Mouse (Mus musculus) ES-E14 (cell line): ENCODE measurements around the gene Rnpepl1. TPM values are rescaled to one million over a fixed set of nuclear protein-coding genes. Genes with fewer than 3 reads are reported as not detected.

Experiments used
- DNase-seq: peaks from one replicate; pipeline ENCODE4 v3.0.0-alpha.2; 2013; ENCODE audit warnings: low read depth, low spot score
- H3K27ac ChIP-seq: 2 replicates; pipeline ENCODE4 v1.5.1; 2012; ENCODE audit warnings: low read depth, mild to moderate bottlenecking, low read length, moderate library complexity, mixed read lengths; ENCODE audit not compliant: poor library complexity, insufficient read depth, severe bottlenecking
- H3K36me3 ChIP-seq: 2 replicates; pipeline ENCODE4 v1.6.1; 2012; ENCODE audit warnings: mild to moderate bottlenecking, low read length, moderate library complexity, mixed read lengths; ENCODE audit not compliant: control insufficient read depth, poor library complexity, insufficient read depth, severe bottlenecking
- H3K4me1 ChIP-seq, 2 experiments: fragments of 150-350 bp in 1 of 2; sonication (generic) in 1 of 2; 2 replicates each; pipeline ENCODE4 v1.6.1; 2012; ENCODE audit warnings: low read length in 2 of 2, mild to moderate bottlenecking in 1 of 2, mixed read lengths in 1 of 2; ENCODE audit not compliant: control insufficient read depth in 2 of 2, insufficient read depth in 2 of 2, poor library complexity in 1 of 2
- H3K4me3 ChIP-seq, 2 experiments: fragments of 150-350 bp in 1 of 2; sonication (generic) in 1 of 2; 2 replicates each; pipeline ENCODE4 v1.5.1; 2012; ENCODE audit warnings: low read length in 2 of 2, low read depth in 1 of 2, mild to moderate bottlenecking in 1 of 2, mixed read lengths in 1 of 2; ENCODE audit not compliant: insufficient read depth in 1 of 2, poor library complexity in 1 of 2, severe bottlenecking in 1 of 2
- H3K9ac ChIP-seq: 2 replicates; pipeline ENCODE4 v1.6.1; 2012; ENCODE audit warnings: low read depth, mild to moderate bottlenecking, low read length, mixed read lengths; ENCODE audit not compliant: poor library complexity, insufficient read depth, severe bottlenecking
- H3K9me3 ChIP-seq: fragments of 150-350 bp; sonication (generic); 2 replicates; pipeline ENCODE4 v1.6.1; 2012; ENCODE audit warnings: low read depth, mild to moderate bottlenecking, low read length; ENCODE audit not compliant: control insufficient read depth, insufficient read depth
- CHD2 ChIP-seq: IDR thresholded peaks from 2 replicates; pipeline ENCODE4 v1.6.1; 2014; ENCODE audit warnings: mild to moderate bottlenecking, low read depth, low read length, inconsistent platforms
- HCFC1 ChIP-seq: IDR thresholded peaks from 2 replicates; pipeline ENCODE4 v1.6.1; 2012; ENCODE audit warnings: low read length, inconsistent platforms, borderline replicate concordance; ENCODE audit not compliant: insufficient read depth
- MAFK ChIP-seq: IDR thresholded peaks from 2 replicates; pipeline ENCODE4 v1.6.1; 2014; ENCODE audit warnings: mild to moderate bottlenecking, low read depth, low read length, inconsistent platforms; ENCODE audit not compliant: insufficient read depth
- ZC3H11A ChIP-seq: IDR thresholded peaks from 2 replicates; pipeline ENCODE4 v1.6.1; 2012; ENCODE audit warnings: low read depth, mild to moderate bottlenecking, inconsistent platforms, low read length, borderline replicate concordance
- ZNF384 ChIP-seq: IDR thresholded peaks from 2 replicates; pipeline ENCODE4 v1.6.1; 2012; ENCODE audit warnings: low read depth, low read length, inconsistent platforms
- in situ Hi-C, 2 experiments: fragments of 600-800 bp; cut with MboI; formaldehyde crosslinking; loops; one replicate each; pipeline ENCODE4 v1.15.1; 2025; ENCODE audit warnings: low sequenced_read_pairs in 2 of 2, inconsistent platforms in 1 of 2; ENCODE audit not compliant: unreplicated experiment in 2 of 2
- total RNA-seq: library from RNA; depleted of rRNA; stranded (reverse); fragments of 300-350 nt; gene quantifications from 2 replicates; pipeline ENCODE4 v1.2.3, GENCODE M21; 2012

Rnpepl1 gene
- total RNA-seq, 1 experiment = 15.8 TPM

DNA sequence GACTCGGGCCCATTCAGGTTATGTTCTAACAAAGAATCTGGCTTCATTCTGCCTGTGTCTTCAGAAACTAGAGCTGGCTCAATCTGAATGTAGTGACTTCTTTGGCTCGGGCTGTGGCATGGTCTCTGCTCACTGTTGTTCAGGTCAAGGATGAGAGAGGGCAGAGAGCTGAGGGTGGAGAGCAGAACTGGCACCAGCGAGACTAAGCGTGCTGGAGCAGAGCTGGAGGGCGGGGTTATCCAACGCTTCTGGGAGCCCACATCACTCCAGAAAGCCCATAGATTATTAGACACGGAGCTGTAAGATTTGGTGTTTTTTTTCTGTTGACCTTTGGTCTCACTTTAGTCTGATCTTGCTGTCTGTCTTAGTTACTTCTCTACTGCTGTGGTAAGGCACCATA, 37.9 kb upstream of the Rnpepl1 start:
- H3K4me3 ChIP-seq = no peak overlapping the region
- H3K36me3 ChIP-seq = no peaks in the 10 kb centered on the region
- H3K4me1 ChIP-seq = no peaks in the 10 kb centered on the region
- in situ Hi-C loops = no loop called here
- TF ChIP-seq MAFK (no peak), HCFC1 (no peak), ZC3H11A (no peak), CHD2 (no peak), ZNF384 (no peak)
- no peak overlapping the region for H3K27ac ChIP-seq
- H3K9me3 ChIP-seq = no peaks in the 10 kb centered on the region
- H3K9ac ChIP-seq = no peak overlapping the region
- DNase-seq = no peak

DNA sequence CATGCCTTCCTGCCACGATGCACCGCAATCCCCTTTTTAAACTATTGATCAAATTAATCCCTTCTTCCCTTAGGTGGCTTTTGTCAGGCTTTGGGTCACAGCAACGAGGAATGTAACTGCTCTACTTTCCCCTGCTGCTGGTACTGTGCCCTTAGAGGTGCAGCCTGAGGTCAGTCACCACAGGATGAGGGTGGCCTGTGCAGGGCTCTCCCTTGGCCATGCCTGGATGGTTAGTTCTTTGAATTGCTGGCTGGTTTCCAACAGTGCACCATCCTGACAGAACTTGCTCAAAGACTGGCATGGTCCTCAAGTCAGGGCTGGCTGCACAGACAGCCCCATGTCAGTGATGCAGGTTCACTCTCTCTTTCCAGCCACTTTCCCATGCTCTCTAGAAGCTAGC, 36.6 kb upstream of the Rnpepl1 start:
- Histone ChIP-seq H3K9ac (no peak overlapping the region), H3K4me3 (no peak overlapping the region), H3K4me1 (no peaks in the 10 kb centered on the region), H3K27ac (no peak overlapping the region), H3K36me3 (no peaks in the 10 kb centered on the region), H3K9me3 (no peaks in the 10 kb centered on the region)
- in situ Hi-C loops = no loop called here
- DNase-seq = no peak
- TF ChIP-seq ZNF384 (no peak), ZC3H11A (no peak), CHD2 (no peak), MAFK (no peak), HCFC1 (no peak)

- H3K36me3 ChIP-seq = no peaks in the 10 kb centered on the region
- in situ Hi-C loops = no loop called here
- no peak for DNase-seq
- H3K9ac ChIP-seq = no peak overlapping the region
- no peak for TF ChIP-seq HCFC1
- TF ChIP-seq ZNF384 = no peak
- TF ChIP-seq MAFK = no peak
- no peak for TF ChIP-seq CHD2
- no peak for TF ChIP-seq ZC3H11A
- no peaks in the 10 kb centered on the region for H3K4me1 ChIP-seq
- no peak overlapping the region for H3K4me3 ChIP-seq
- no peak overlapping the region for H3K27ac ChIP-seq
- no peaks in the 10 kb centered on the region for H3K9me3 ChIP-seq
Observed at GRCm38 (mm10) chr1:92875360-92876111, 35.0 kb upstream of the Rnpepl1 start.

- in situ Hi-C loops = no loop called here
- DNase-seq = no peak
- Histone ChIP-seq H3K27ac (no peak overlapping the region), H3K9ac (no peak overlapping the region), H3K36me3 (no peaks in the 10 kb centered on the region), H3K4me3 (no peak overlapping the region), H3K4me1 (no peaks in the 10 kb centered on the region), H3K9me3 (no peaks in the 10 kb centered on the region)
- no peak for TF ChIP-seq ZNF384
- TF ChIP-seq CHD2 = no peak
- no peak for TF ChIP-seq ZC3H11A
- no peak for TF ChIP-seq MAFK
- no peak for TF ChIP-seq HCFC1
Observed at GRCm38 (mm10) chr1:92877431-92877978, 33.1 kb upstream of the Rnpepl1 start.
